Mouse (Mus musculus) ES-CJ7 (cell line): ENCODE results near the gene Cdh4.

Source experiments
- DNase-seq: peaks from one replicate; pipeline ENCODE4 v3.0.0; 2011; ENCODE audit warnings: low read depth, low spot score

Gene Cdh4

DNA sequence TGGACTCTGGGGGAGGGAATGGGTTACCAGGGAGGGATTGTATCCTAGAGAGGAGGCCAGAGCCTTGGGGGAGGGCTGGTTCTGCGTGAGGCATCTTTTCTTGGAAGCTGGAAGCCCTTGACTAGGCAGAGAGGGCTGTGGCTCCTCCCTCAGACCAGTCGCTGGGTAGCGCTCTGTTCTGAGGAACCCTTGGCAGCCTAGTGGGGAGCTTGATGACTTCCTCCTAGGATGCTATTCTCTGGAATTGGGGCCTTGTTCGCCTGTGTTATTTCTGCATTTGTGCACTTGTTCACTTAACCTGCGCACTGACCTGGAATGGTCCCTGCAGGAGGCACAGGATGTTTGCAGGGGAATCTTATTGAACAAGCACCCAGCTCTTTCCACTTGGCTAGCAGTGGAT lies 149.4 kb downstream of the Cdh4 start:
- DNase-seq, result no peak

DNA sequence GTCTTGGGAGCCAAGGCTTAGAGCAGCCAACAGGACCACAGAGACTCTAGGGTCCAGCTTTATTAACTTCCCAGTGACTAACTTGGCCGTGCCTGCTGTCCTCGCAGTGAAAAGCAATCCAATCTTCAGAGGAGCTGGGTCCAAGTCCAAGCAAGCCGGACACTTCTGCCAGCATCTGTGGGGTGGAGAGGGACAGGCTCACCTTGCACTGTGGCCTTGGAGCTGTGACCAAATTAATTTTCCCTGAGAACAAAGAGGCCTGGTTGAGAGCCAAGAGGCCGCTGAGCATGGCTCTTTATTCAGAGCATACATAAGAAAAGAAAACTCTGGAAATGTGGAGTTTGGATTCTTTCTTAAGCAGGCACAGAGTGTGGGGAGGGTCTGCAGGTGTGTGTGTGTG lies 152.8 kb downstream of the Cdh4 start:
- DNase-seq, result no peak

DNA sequence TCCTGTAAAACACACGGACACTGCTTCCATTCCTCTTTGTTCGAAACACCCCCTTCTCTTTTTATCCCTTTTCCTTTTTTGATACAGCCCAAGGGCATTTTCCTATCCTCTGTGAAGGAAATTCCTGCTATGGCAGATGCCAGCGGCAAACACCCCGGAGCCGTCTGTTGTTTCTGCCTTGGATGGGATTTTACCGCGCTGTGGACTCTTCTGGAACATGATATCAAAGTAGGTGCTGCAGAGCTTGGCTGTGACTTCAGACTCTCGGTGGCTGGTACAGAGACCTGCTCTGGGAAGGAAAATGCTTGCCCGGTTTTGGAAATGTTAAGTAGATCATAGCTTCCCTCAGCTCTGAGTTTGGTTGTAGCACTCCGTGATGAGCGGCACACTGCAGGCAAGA lies 156.7 kb downstream of the Cdh4 start:
- DNase-seq, result no peak

DNA sequence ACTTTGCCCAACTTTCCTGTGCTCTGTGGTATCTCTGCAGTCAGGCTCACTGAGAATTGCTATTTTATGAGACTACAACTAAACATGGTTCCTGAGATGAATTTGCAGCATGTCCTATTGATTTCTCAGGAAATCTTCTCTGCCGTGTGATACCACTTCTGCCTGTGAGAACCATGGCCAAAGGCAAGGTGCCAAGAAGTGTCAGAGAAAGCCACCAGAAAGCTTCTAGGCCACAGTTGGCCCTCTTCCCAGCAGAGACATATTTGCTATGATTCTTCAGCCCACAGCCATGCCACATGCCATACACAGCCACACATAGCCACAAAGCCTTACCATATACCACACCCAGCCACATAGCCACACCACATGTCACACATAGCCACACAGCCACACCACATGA lies 157.7 kb downstream of the Cdh4 start:
- no peak for DNase-seq

DNA sequence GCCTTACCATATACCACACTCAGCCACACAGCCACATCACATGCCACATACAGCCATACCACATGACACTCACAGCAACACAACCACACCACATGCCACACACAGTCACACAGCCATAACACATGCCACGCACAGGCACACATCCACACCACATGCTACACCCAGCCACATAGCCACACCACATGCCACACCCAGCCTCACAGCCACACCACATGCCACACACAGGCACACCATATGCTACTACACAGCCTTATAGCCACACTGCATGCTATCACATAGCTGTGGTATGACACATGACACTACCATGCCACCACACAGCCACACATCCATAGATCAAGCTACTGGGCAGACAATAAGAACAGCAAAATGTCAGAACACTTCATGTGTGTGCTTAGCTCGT lies 158.1 kb downstream of the Cdh4 start:
- DNase-seq, result no peak

DNA sequence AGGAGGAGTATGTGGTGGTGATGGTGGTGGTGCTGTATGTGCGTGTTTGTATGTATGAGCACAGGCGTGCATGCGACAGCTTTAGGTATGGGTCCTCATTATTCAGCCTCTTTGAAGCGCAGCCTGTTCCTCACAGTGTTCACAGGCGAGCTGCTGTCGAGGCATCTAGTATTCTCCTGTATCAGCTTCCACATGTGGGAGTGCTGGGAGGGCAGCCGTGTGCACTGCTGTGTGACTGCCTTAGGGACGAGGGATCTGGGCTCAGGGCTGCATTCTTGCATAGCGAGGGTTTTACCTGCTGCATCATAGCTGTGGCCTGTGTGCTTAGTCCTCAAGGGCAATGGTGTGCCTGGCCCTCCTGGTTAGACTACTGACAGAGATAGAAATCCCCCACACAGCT lies 158.9 kb downstream of the Cdh4 start:
- no peak for DNase-seq

DNA sequence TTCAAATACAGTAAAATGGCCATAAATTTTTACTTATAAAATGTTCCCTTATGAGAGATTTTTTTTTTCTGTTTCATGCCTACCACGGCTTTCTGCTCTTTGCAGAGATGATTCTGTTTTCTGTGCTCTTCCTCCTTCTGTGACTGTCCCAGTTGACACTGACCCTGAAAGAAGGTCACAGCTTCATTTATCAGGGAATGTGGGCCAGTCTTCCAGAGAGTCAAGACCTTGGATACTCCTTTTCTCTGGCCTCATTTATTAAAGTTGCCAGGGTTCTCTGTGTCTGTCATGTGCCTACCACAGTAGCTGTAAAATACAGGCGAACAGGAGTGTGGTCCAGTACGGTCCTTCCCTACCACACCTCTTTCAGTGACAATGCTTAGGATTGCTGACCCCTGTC lies 162.5 kb downstream of the Cdh4 start:
- DNase-seq, result no peak

DNA sequence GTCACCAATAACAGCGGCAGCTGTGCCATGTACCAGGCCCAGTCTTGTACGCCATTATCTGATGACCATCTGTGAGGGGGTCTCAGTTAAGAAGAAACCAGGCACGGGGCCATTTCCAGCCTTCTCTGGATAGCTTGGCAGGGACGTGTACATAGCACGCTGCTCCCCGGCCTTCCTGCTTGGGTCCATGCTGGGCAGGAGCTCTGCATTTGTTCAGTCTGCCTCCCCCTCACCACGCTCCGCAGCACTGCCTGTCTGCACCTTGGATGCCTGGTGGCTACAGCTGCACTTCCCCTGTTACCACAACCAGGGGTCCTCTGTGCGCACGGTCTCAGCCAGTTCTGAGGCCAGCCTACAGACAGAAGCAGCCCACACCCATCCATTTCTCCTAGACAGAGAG lies 163.0 kb downstream of the Cdh4 start:
- DNase-seq, result no peak

DNA sequence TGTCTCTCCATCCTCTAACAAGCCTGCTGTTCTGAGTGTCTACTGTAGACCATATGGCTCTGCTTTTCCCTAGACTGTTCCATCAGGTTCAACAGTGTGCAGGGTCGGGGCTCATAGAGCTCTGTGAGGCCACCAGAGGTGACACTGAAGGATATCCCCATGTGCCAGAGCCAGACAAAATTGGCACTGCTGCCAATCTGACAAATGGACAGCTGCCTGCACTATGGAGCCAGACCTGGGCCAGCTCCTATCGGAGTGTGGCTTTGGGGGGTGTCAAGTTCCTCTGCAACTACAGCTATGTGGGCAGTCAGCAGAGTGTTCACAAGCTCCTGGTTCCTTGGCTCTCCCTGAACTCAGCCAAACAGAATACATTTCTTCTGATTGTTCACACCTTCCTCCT lies 164.1 kb downstream of the Cdh4 start:
- DNase-seq, result no peak

DNA sequence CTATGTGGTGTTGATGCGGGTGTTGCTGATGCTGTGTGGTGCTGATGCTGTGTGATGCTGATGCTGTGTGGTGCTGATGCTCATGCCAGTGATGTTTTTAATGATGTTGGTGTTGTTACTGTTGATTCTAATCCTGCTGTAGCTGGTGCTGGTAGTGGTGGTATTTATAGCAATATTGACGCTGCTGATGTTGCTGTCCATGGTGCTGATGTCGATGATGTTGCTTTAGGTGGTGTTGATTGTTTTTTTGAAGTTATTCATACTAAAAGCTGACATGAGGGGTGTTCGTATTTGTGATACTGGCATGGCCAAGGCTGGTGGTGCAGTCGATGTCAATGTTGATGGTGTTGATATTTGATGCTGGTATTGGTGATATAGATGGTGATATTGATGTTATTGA lies 173.7 kb downstream of the Cdh4 start:
- DNase-seq, result peak; percentile 28

DNA sequence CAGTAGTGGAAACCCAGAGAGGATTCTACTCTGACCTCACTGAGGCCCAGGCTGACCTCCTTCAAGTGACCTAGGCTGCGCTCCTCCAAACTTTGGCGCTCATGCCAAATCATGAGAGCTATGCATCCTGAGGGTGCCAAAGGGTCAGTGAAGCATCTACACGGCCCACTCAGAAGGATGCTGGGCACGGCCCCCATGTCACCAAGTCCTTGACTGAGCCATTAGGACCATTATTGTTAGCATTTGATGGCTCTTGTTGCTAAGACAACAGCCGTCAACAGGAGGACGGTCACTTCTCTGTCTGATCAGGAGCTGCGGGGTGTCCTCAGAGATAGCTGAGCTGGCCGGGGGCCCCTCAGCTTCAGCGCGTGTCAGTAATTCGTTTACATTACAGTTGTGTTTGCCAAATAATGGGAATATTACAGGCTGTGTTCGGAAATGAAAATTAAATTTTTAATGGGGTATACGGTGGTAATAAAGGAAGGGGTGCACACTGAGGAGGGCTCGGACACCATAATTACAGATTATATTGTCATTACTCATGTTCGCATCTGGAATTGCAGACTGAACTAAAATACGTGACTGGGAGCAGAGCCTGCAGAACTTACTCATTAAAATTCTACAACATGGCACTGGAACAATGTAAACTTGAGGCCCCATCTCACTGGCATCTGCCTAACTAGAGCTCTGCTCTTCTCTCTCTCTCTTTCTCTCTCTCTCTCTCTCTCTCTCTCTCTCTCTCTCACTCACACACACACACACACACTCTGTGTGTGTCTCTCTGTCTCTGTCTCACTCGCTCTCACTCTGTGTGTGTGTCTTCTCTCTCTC lies 181.6 kb downstream of the Cdh4 start:
- no peak for DNase-seq

DNA sequence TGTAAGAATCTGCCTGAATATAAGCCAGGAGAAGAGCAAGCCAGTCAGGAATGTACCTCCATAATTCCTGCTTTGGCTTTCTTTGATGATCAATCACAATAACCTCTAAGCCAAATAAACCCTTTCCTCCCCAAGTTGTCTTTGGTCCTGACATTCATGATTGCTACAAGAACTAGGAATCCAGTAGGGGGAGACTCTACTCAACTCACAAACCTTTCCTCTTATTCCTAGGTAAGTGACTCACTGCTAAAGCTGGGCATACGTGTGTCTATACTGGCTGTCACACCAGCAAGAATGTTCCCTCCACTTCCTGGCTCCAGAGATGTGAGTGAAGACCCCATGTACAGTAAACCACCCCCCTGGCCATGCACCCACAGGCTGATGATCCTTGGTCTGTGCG lies 185.3 kb downstream of the Cdh4 start:
- no peak for DNase-seq

DNA sequence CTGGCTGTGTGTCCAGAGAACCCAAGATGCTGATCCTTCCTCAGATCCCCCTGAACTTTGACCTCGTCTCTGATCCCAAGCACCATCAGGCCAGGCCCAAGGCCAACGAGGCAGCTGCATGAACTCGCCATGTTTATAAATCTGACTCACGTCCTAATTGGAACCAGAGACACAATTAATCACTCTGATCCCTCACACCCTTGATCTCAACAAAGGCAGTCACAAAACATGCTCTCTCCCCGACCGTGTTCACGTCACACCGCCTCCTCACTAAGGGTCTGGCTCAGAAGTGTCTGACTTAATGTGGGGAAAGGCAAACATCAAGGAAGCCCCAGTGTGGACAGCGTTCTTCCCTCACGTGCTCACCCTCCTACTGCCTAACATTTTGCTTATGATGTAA lies 188.5 kb downstream of the Cdh4 start:
- DNase-seq, result no peak

DNA sequence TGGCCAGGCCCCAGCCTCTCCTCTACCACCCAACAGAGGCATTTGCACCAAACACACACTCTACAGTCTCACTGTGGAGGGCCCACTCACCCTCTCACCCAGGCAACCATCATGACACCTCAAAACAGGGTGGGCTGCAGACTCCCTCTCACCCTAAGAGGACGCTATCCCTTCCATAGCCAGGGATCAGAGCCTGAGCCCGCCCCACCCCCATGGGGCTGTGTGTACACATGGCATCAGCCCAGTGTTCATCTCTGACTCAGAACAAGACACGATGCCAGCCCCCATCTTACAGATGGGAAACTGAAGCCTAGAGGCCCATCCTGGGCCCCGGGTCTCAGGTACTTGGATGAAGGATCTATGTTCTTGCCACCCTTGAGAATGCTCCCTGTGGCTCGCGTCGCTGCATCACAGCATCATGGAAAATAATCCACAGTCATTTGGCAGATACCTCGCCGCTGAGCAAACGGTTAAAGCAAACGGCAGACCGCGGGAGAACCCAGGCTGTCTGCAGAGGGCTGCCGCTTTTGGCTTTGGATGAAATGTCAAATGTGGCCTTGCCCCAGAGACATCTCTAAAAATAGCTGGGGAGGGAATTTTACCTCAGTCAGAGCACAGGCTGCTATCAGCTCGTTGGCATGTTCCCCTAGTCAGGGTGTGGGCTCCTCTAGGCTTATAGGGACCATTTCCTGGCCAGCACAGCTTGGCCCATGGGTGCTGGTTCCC lies 198.5 kb downstream of the Cdh4 start:
- DNase-seq, result no peak

DNA sequence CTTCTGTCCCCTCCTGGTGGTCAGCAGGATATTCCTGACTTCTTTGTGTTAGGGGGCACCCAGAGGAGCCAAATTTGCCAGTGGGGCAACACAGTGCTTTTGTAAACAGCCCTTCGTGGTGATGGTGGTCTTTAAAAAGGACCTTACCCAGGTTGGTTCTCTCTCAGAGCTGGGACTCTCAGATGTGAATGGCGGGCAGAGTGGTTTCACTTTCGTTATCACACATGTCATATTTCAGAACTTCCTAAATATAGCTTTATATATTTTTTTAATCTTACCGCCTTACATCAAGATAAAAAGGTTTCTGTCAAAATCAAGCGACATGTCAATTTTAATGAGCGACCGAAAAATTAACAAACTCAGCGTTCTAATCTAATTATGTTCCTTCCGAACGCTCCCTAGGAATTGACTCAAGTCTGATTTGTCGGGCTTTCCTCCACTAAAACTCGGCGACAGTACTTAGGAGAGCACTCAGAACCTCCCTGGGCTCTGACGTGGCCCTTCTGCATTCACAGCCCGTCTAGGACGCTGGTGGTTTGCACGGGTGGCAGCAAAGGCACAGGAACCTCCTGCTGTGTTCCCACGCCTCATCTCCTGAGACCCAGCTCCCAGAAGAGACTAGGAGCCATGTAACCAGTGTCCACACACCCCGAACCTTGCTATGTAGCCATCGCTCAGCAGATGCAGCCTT lies 206.5 kb downstream of the Cdh4 start:
- DNase-seq, result no peak

DNA sequence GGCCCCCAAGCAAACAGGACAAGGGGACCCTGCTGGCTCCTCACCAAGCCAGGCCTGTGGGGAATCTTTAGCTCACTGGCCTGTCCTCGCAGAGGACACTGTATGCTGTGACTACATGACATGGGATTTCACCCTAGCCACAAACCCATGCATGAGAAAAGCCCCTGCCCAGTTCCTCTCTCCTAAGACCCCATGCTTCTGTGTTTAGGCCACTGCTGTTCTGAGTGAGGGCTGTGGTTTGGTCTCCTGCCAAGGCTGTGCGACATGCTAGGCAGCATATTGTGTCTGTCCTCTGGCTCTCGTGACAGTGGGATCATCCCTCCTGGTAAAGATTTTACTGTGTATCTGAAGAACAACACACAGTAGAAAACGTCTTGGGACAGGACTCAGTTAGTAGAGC lies 207.1 kb downstream of the Cdh4 start:
- DNase-seq, result no peak

DNA sequence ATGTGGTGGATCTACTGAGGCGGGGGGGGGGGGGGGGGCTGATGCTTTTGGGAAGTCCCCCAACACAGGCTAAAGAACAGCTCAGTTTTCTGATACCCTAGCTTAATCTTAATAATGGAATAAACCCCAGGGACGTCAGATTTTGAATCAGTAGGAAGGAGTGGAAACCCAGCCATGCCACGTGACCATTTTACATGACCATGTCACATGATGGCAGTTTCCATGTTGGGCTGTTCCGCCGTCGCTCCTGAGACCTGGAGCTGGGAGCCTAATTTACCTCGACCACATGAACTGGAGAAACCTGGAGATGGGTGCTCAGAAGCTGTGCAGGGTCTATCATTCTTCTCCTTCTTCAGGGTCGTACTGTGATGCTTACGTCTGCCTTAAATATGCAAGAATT lies 207.9 kb downstream of the Cdh4 start:
- DNase-seq, result no peak

DNA sequence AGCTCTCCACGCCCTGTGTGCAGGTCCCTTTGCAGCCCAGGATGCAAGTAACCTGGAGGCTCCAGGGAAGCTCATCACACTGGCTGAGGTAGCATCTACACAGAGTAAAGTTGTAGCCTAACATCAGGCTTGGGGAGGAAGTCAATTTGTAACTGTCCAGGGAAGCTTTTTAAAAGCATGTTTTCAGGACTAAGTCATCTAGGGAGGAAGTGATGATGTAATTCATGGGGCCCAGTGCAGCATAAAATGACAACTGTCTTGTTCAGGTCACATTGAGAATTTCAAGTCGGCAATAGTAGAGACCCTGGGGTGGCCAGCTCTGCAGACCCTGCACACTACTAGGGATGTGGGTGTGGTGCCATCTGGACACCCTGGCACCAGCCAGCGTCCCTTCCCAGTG lies 213.3 kb downstream of the Cdh4 start:
- DNase-seq, result no peak

DNA sequence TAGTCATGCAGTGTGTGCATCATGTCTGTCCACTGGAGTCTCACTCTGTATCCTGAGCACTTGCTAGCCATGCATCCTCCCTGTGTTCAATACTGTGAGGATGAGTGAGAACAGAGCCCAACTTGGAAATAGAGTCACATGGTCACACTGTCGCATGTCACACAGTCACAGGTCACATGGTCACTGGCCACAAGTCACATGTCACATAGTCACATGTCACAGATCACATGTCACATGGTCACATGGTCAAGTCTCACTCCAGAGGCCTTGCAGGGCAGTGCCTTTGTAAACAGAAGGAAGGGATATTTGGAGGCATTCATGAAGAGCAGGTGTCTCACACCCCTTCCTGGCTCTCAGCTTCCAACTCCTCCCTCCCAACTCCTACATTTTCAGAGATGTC lies 217.0 kb downstream of the Cdh4 start:
- no peak for DNase-seq

DNA sequence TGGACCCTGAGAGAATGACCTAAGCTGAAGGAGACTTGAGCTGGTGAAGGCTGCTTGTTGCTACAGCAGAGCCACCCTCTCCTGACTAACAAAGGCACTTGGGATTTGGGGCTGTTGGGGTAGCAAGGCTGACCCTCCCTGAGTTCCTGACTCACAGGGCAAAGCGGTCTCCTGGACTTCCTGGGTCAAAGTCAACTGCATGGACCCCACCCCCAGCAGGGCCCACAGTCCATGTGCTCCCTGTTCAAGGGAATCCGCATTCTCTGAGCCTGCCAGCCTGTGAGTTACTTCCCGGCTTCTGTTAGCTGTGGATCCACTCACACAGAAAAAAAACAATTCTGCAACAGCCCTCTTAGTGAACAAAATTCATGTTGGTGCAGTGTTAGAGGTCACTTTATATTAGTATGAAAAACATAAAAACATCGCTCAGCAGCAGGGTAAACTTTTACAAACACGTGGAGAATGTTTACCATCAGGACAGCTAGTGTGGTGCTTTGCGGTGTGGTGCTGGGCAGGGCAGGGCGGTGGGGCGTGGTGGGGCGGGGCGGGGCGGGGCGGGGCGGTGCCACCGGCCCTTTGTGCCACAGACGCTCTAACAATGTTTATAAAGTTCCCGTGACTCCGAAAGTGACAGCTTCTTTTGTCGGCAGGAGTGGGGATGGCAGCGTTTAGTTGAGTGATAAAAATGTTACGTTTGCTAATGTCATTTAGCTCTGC lies 219.9 kb downstream of the Cdh4 start:
- no peak for DNase-seq

DNA sequence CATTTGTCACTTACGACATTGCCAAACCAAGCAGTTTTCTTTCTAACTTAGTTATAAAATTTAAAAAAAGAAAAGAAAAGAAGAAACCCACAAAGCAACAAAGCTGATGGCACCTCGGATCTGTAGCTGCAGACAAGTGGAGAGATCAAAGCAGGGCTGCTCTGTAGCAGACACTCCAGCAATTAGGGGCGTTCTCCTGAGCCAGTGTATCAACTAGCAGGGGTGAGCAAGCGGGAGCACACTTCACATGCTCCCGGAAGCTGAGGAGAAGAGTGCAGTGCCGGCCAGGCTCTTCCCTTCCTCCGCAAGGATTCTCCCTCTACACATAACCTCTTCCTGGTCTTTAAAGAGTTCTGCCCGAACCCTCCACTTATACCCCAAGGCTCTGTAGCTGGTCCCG lies 220.5 kb downstream of the Cdh4 start:
- DNase-seq, result no peak

DNA sequence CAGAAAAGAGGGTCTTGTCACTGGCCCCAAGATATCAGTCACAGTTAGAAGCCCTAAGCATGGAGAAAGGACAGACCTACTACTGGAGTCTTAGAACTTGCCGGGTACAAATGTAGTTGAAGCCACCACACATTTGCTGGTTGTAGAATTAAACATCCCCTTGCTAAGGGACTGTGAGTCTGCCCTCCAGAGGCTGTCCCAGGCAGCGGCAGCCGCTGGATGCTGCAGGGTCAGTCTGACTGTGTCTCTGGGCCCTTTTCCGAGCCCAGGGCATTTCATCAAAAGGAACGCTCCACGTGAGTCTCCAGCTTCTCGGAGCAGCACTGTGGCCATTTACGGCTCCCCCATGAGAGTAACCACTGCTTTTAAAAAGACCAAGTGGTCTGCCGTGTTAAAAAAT lies 221.4 kb downstream of the Cdh4 start:
- no peak for DNase-seq
